Mouse (Mus musculus): Measurements from ENCODE around the gene Fam219a.

DNA sequence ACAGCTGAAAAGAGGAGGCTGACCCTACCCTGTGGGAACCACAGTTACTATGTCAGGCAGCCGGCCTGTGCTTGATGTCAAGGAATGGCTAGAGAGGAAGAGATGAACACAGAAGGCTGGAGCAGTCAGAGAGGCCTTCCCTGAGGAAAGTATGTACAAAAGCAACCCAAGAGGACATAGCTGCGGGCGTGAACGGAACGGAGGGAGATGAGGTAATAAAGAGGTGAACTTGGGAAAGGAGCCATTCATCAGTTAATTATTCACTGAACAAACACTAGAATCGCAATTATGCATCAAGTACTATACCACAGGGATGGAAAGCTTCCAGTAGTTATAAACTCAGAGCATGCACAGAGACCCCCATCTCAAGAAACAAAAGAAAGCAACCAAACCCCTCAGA, 47.2 kb downstream of the Fam219a start:
- no peak for TF ChIP-seq CTCF (IDR thresholded peaks at IDR 0.05; ENCODE audit: low read depth)
- no peak for TF ChIP-seq EP300 (IDR thresholded peaks at IDR 0.05; ENCODE audit: low read depth)

Measured in liver, postnatal 0 days (tissue).